Mouse (Mus musculus) ES-CJ7 (cell line): ENCODE results near the gene Tmem179.
A peak's percentile ranks its signal among the peaks of the same experiment; 100 is the strongest.

Experiments used
- DNase-seq: peaks from one replicate; pipeline ENCODE4 v3.0.0; 2011; ENCODE audit warnings: low read depth, low spot score

Tmem179 gene

DNA sequence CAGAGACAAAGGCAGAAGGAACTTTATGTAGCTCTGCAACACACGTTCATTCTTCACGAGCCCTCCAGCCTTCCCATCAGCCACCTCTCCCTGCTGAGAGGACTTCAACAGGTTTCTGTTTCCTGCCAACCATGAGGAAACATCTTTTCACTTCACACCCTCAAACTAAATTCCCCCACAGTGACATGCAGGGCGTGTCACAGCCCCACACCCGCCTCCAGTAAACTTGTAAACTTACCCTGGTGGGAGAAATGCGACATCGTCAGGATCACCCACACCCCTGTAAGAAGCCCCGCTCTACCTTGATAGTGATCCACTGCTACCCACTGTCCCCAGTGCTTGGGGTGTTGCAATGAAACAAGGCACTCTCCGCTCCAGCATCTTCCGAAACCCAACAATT lies 21.8 kb upstream of the Tmem179 start:
- peak; percentile 45 for DNase-seq

DNA sequence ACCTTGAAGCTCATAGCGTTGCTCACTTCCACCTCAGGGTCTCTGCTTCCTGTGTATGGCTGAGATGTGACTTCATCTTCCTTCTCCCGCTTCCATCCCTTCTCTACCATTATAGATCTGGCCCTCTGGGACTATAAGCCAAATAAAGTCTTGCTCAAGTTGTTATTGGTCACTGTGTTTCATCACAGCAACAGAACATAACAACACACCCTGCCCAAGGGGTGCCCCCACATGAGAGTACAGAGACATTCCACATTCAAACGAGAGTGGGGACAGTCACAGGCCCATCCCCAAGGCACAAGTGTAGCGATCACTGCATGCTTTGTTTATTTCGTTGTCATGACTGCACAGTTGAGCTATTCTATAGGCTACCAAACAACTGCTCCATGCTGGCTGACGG lies 20.7 kb upstream of the Tmem179 start:
- no peak for DNase-seq

DNA sequence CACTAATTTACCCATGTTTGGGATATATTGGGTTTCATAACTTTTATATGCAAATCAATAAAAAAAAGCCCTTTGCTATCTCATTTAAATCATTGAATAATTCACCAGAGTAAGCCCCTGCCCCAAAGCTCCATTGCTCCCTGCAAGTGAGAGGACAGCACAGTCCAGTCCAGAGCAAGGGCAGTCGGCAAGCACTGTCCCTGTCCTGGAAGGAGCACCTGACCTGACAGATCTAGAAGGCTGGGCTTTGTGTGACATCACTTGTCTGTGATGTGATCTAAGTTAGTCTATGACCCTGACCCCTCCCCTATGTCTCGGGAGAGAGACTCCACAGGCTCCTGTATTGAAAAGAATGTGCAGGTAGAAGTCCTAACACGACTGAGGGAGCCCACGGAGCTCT lies 17.2 kb upstream of the Tmem179 start:
- no peak for DNase-seq

DNA sequence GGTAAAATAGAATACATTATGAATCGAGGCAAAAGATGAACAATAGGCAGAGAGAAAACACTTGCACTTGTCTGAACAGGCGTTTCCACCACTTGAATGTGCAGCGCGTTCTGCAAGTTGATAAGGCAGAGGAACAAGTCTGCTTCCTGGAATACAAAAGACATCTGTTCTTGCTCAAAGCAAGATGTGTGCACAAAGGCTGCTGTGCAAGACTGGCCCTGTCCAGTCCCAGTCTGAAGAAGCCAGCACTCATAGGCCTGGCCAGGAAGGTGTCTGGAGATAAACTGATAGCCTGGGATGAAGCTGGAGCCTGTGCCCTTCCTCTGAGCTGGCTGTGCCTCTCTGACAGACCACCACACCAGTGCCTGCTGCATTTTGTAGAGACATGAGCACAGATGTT lies 1.6 kb upstream of the Tmem179 start:
- DNase-seq = no peak

DNA sequence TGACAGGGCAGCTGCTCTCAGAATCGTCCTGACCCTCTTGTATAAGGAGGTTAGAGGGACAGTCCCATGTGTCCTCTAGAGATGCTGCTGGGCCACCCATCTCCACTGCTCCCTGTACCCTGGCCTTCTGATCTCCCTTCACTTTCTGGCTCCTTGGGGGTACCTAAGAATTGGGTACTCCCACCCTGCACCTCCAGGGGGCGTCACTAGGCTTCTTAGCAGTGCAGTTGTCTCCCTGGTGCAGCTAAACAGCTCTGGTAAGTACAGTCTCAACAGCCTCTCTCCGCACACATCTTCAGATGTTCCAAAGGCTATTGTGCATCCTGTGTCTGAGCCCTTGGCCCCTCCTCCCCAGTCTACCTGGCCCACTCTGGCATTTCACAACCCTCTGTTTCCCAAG lies 1.6 kb downstream of the Tmem179 start:
- DNase-seq = no peak

DNA sequence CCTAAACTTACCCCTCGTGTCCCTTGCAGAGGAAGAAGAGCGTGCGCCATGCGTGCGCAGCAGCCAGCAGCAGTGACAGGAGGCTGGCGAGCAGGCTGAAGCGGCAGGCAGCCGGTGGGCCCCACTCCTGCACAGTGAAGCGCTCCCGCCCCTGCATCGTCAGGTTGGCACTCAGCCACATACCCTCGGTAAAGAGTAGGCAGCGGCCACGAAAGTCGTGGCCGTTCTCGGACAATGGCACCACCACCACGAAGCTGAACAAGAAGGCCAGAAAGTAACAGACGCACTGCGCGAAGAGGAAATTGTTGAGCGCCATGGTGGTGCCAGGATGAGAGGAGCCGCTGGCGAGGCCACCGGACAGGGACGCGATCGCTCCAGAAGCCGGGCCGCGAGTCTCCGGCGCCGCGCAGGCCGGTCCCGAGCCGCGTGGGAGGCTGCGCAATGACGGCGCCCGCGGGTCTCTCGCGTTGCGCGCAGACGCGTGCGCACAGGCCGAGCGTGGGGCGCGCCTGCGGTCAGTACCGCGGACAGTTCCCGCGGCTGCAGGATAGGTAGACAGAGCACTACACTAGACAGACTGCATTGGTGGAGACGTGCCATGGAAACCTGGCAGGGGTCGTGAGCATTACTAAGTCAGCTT lies 5.7 kb downstream of the Tmem179 start:
- peak; percentile 74 for DNase-seq

DNA sequence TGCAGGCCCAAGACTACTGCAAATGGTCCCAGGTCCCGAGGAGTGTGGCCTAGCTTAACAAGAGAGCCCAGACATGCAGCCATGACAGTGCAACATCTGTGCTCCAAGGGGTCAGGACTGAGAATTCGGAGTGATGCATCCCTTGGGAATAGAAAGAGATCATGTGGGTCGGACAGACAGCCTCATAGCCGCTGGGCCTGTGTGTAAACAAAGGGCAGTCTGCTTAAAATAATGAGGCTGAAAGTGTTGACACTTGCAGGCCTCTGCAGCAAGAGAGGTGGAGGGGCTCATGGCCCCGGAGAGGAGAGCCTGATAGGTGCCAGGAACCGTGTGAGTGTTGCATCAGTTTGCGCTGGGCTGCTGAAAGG lies 6.2 kb downstream of the Tmem179 start:
- no peak for DNase-seq

DNA sequence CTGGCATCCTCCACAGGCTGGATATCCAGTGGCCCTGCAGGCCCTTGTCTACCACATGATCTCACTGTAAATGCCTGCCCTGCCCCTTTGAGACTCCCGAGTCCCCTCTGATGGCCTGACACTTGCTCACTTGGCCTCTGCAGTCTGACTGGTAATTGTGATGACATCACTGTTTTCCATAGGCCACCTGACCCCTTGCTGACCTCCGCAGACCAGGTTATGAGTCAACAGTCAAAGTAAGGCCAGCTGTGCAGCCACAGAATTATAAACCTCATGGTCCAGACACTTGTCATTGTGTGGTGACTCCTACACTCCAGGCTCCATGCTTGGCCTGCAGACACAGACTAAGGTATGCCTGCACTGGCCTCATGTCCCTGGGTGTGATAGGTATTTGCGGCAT lies 8.6 kb downstream of the Tmem179 start:
- DNase-seq = no peak

DNA sequence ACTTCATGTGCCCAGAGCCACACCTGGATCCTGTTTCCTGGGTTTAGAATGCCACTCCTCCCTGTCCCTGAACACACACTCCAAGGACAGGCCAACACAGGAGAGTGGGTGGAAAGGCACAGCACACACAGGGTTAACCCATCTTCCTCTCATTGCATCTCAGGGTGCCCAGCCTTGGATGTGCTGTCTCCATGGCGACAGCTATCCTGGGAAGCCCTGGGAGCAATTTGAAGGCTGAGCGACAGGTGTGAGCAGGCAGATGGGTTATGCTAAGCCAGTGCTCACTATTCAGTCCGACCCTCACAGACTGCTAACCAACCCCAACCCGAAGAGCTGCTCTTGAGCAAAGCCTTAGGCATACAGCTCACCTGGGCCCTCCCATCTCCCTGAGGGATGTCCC lies 9.3 kb downstream of the Tmem179 start:
- DNase-seq = no peak

DNA sequence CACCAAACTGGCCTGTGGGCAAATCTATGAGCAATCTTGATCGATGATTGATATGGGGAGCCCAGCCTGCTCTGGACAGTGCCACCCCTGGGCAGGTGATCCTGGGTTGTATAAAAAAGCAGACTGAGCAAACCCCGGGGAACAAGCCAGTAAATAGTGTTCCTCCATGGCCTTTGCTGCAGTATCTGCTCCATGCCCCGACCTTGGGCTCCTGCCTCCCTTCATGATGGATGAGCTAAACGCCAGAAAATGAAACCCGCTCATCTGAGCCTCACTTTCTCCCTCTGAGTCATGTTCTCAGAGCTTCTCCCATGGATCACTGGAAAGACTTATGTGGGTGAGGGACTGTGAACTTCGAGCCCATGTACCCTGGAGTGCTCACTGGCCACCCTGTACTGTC lies 10.3 kb downstream of the Tmem179 start:
- no peak for DNase-seq

DNA sequence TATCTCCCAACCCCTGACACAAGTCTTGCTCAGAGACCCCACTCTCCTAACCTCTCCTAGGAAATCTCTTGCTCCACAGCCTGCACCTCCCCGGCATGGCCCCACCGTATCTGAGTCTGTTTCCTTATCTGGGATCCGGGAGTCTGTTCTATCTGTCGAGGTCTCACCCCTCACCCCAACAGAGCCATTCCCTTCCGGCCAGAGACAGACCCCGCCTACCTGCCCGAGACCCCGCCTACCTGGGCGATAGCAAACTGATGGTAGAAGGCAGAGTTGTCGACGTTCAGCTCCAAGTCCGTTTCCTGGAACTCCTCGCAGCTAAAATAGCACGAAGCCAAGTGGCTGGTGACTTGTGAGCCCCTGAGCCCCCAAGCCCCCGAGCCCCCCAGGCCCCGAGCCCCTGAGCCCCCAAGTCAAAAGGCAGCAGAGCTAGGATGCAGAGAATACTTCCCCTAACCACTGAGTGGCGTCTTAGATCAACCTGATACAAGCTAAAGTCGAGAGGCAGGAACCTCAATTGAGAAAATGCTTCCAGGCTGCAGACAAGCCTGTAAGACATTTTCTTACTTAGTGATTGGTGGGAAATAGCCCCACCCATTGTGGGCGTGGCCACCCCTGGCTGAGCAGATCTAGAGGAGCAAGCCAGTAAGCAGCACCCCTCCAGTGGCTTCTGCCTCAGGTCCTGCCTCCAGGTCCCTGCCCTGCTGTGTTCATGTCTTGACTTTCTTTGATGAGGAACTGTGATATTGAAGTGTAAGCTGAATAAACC lies 13.4 kb downstream of the Tmem179 start:
- DNase-seq = peak; percentile 81

DNA sequence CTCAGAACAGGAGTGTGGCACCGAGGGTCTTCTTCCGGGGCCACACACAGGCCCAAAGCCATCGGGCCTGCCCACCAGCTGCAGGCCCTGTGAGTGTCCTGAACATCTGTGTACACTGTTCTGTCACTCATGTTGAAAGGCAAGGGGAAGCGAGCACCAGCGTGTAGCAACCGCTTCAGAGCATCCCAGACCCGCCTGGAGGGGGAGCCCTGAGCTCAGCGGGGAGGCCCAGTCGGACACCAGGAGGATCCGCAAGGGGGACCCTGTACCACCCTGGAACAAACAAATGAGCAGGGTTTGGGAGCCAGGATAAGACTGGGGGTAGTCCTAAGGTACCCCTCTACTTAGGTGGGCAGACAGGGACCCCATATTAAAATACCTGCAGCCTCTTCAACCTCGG lies 17.9 kb downstream of the Tmem179 start:
- DNase-seq = peak; percentile 28

DNA sequence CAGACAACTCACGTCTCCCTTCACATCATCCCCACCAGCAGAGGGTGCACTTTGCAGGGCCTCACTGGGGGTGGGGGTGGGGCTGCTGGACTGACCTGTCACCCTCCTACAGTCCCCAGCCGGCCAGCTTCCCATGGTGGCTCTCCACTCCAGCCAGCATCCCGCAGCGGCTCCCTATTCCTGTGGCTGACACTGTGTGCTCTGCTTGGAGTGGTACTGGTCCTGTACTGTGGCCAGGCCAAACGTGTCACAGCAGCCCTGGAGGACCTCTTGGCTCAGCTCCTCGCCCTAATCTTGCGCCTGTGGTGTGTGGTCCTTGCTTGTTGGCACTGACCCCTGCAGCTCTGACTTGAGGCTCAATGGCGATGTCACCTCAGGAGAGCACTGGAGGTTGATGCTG lies 18.8 kb downstream of the Tmem179 start:
- DNase-seq = no peak

DNA sequence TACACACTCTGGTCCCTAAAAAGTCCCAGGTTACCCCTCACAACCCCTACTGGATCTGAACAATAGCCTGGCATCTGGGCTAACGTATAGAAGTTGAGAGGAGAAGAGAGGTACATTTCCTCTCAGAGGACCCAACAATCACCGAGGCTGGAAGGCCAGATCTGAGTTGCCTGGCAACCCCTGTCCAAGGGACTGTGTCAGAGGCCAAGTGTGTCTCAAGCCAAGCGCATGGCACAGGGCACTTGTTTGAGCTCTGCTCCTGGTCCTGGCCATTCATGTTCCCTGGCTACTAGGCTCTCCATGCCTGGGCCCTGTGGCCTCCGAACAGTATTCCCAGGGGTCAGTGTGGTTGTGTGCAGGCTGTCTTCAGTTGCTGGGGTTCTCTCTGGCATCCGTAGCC lies 20.4 kb downstream of the Tmem179 start:
- no peak for DNase-seq

DNA sequence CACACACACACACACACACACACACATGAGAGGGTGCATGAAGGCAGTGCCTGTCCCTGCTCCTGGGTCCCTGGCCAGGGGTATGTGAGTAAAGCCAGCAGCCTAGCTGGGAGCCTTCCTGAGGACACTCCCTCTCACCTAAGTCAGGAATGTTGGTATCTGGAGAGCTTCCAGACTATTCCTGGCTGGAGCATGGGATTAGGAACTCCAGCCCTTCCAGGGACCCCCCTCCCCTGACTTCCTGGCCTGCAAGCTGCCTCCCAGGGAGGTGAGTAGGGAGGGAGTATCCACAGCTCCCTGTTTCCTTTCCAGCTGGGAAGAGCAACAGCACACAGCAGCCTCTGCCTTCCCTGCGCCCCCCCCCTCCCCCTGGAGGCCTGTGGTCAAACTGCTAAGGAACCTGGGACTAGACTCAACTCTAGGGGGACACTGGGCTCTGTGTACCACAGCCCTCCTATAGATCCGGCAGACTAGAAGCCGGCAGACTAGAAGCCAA lies 26.1 kb downstream of the Tmem179 start:
- DNase-seq = no peak

DNA sequence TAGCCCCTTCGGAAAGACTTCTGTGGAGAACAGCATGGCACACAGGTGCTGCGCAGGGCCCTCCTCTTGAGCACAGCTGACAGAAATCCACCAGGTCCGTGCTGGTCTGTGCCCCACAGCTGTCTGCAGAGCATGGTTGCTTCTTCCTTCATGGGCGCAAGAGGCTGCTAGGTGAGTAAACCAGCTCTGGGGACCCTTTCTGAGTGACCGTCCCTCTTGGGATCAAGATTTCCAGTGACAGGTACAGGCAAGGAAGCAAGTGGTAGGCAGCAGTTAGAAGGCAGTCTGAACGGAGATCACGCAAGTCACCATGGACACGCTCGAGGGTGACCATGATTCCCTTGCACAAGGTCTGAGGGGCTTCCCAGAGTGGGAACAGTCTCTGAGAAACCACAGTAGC lies 27.0 kb downstream of the Tmem179 start:
- DNase-seq = no peak

DNA sequence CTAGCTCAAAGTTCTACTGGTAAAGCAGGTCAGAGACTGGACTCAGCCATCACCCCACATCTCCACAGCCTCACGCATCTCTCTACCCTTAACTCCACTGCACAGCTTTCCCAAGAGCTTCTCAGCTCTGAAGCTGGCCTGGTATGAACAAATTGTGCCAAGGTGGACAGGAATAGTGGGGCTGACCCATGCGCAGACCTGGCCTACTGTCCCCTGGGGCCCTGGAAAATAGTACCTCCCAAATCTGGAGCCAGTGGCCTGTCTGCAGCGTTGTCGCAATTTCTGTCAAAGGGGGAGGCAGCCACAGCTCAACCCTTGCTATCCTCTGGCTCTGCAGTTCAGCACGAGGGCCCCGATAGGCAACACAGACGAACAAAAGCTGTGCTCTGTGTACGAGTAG lies 27.4 kb downstream of the Tmem179 start, which contains the start of gene A530016L24Rik:
TSS of gene A530016L24Rik (plus strand) at position 315 of the 400 bp plus-strand sequence.
- DNase-seq = no peak

DNA sequence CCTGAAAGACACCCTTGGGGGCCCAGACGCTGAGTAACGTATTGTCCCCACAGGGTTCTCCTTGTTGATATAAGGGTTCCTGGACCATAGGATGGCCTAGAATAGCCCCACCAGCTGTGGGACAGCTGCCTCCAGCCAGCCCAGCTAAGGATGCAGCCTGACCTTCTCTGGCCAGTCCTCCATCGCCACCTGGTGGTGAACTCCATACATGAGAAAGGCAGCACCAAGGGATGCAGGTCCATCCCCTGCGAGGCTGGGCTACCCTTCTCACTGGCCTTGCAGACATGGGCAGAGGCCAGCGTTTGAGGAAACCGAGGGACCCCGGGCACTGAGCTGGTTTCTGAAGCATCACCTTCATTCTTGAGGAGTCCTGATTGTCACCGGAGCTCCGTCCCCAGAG lies 42.8 kb downstream of the Tmem179 start:
- peak; percentile 57 for DNase-seq

DNA sequence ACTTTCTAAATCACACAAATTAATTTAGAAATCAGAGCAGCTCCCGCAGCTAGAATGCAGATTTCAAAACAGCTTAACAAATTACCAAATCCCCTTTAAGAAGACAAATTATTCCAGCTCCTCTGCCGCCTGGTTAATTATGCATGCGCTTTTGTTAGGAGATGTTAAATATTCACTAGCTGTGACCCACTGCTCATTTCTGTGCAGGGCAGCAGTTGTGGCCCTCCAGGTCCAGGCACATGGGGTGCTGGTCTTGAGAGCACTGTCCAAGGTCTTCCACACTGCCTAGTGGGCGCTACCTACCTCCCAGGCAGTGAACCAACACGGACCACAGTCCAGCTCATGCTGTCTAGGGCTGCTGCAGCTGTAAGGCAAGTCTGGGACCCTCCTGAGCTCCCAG lies 46.3 kb downstream of the Tmem179 start:
- DNase-seq = no peak

DNA sequence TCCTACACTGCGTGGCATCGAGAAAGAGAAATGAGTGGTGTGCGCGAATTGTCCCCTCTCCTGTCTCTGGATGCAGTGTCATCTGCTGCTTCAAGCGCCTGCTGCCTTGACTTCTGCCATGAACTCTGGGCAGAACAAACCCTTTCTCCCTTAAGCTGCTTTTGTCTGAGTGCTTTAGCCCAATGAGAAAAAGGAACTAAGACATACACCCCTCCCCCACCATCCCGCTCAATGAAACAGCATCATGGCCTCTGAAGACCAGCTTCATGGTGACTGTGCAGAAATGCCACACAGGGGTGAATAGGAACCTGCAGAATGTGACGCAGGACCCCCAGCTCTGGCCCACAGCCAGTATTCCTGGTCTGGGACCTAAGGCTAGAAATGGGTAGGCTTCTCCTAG lies 47.2 kb downstream of the Tmem179 start:
- no peak for DNase-seq

DNA sequence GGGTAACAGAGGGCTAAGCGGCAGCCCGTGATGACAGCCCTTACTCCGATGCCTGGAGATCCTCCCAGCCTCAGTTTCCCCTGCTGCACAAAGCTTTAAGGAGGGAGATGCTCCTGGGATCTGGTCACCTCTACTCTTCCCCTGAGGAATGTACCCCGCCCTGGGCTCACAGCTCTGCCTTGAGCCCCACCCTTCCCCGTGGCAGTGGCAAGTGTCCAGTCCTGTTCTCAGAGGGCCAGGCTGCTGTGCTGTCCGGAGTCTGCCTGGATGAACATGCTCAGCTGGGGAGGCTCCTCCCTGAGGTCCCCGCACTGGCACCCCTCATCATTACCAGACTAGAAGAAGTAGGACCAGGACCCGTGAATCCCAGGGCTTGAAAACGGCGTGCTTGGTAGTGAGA lies 49.2 kb downstream of the Tmem179 start:
- no peak for DNase-seq

DNA sequence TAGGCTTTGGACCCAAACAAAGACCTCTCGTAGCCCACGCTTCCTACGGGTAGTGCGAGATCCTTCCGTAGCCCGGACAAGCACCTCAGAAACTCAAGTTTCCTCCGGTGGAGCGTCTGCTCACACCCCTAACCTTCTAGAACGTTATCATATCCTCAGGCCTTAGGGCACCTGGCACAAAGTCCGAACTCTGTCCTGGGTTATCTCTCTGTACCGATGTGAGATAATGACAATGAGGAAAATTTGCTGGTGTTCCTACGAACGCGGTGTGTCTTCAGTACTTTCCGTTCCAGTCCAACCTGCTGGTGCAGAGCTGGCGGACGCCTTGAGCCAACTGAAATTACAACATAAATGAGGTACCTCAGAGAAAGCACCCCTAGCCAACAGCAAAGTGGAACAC lies 50.6 kb downstream of the Tmem179 start:
- DNase-seq = no peak

DNA sequence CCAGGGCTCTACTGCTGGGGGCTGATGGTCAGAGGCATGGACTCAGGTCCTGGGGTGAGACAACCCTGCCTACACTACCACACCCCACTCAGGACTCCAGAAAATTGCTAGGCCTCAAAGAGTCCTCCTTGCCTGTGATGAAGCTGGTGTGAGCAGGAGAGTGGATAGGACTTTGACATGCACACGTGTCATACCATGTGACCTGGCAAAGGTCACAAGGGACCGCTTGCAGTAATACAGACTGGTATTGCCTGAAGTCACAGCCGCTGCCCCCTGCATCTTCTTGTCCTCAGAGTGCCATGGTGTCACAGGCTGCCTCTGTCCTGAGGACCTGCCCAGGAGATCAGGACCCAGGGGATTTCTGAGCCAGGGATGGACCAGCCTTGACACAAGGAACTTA lies 52.0 kb downstream of the Tmem179 start:
- DNase-seq = no peak
